11 mouse cellular contexts compared by ENCODE assay signal in the genomic region with DNA sequence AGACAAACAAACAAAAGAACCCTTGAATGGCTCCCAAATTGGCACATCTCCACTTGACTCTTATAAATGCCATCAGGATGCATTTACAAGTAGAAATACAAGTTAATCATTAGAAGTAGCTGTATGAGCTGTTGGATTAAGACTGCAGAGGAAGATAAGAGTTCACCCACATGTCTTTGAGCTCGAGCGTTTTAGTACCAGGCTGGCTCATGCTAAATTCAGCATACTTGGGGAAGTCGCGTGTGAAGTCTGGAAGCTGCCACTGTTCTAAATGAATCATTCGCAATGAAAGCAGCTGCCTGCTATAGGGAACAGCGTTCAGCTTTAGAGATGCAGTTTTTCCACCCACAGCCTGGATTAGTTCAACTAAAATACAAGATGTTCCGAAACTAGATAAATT. TPM values are rescaled to one million over a fixed set of nuclear protein-coding genes. Genes with fewer than 3 reads are reported as not detected.
A peak's percentile ranks its signal among the peaks of the same experiment; 100 is the strongest.
DNase-seq lines count a peak whose midpoint lies in the region; ATAC-seq lines count a peak whose summit lies in the region.
"Had no signal": no experiment of that assay in that cellular context is flagged by ENCODE, and none has a peak within 500 bp of the region (broad histone marks: within the 10 kb centered on the region; RNA-seq: fewer than 3 reads in every experiment).

No protein-coding gene starts in this region.

- no peaks in the 10 kb centered on the region for H3K36me3 ChIP-seq in intestine, embryonic 16.5 days (ENCODE audit: control insufficient read depth, insufficient read depth, low read length)
- H3K36me3 ChIP-seq: G1E; neural tube, embryonic 13.5 days had no signal

- DNase-seq in layer of hippocampus, adult 11-12 months (ENCODE audit: low spot score), result peak; percentile 58
- DNase-seq in layer of hippocampus, postnatal 25 days (ENCODE audit: extremely low spot score in 1 of 2, low spot score in 1 of 2), result no peak
- peak; percentile 29 to 36 for DNase-seq in cerebellum, postnatal 25 days
- DNase-seq in left cerebral cortex, adult 11 months (ENCODE audit: low spot score), result peak; percentile 68
- DNase-seq in right cerebral cortex, postnatal 14 days, result peak; percentile 16
- no peak for DNase-seq in heart, postnatal 14 days
- no peak for DNase-seq in thymus, postnatal 14 days

- H3K4me3 ChIP-seq in intestine, embryonic 16.5 days (ENCODE audit: low read length), result no peak overlapping the region
- H3K4me3 ChIP-seq: megakaryocyte, embryonic 14.5 days; neural tube, embryonic 13.5 days had no signal

- whole genome bisulfite sequencing in intestine, embryonic 16.5 days, result 46% methylated on average over 7 of the region's 7 CpGs

- no peak for ATAC-seq in intestine, embryonic 16.5 days

- H3K9ac ChIP-seq in intestine, embryonic 16.5 days (ENCODE audit: low read depth, low read length), result no peak overlapping the region
- H3K9ac ChIP-seq: neural tube, embryonic 13.5 days had no signal

- intact Hi-C loops in heart, postnatal 14 days (cut with DNase I), result no loop called here

- no peak overlapping the region for H3K4me2 ChIP-seq in intestine, embryonic 16.5 days (ENCODE audit: low read depth, low read length)
- H3K4me2 ChIP-seq: neural tube, embryonic 13.5 days had no signal

- H3K4me1 ChIP-seq in intestine, embryonic 16.5 days (ENCODE audit: control insufficient read depth, insufficient read depth, low read length), result no peaks in the 10 kb centered on the region
- H3K4me1 ChIP-seq: megakaryocyte, embryonic 14.5 days; neural tube, embryonic 13.5 days had no signal

- H3K27me3 ChIP-seq in intestine, embryonic 16.5 days (replicated peaks; ENCODE audit: control insufficient read depth, insufficient read depth, low read length), result no peaks in the 10 kb centered on the region
- H3K27me3 ChIP-seq: megakaryocyte, embryonic 14.5 days; neural tube, embryonic 13.5 days had no signal

- no peak overlapping the region for H3K27ac ChIP-seq in intestine, embryonic 16.5 days (ENCODE audit: low read length)
- H3K27ac ChIP-seq: neural tube, embryonic 13.5 days had no signal

- no peaks in the 10 kb centered on the region for H3K9me3 ChIP-seq in intestine, embryonic 16.5 days (ENCODE audit: control insufficient read depth, low read length)
- H3K9me3 ChIP-seq: G1E; megakaryocyte, embryonic 14.5 days; neural tube, embryonic 13.5 days had no signal

RNA-seq across cellular contexts. Expression of a gene that starts 57.4 kb away (rescaled TPM):
- total RNA-seq in layer of hippocampus, postnatal 25 days (2021), result 10 to 100 TPM; 36.3 to 44.9 TPM
- total RNA-seq in heart, postnatal 14 days (2021), result 1 to 10 TPM; 1.1 to 1.8 TPM
- 0.01 and 0.02 TPM in 2 replicates for polyA plus RNA-seq in intestine, embryonic 16.5 days (2015; fragmentation: Nextera tagmentation; extraction: Ambion mirVana)
- polyA plus RNA-seq: G1E had no signal

Comparison
In these comparisons a context has a peak if more than half of its experiments do, and no peak if none do; other contexts are left out.
1. DNase-seq: peak in layer of hippocampus, adult 11-12 months (single experiment), cerebellum, postnatal 25 days (2 of 2), left cerebral cortex, adult 11 months (single experiment) and right cerebral cortex, postnatal 14 days (single experiment); none in layer of hippocampus, postnatal 25 days (0 of 2), heart, postnatal 14 days (0 of 2) and thymus, postnatal 14 days (single experiment).
2. RNA of a gene that starts 57.4 kb away (total RNA-seq): 36.3 to 44.9 TPM in layer of hippocampus, postnatal 25 days; 1.1 to 1.8 TPM in heart, postnatal 14 days; every median in the first group is over 10 times any median in the second.